Mouse (Mus musculus) small intestine, adult 2 months (tissue): ENCODE results near the gene AC109138.7.
A peak's percentile ranks its signal among the peaks of the same experiment; 100 is the strongest.

Experiments
- CTCF ChIP-seq: fragments of 200-500 bp; IDR thresholded peaks from 2 replicates; pipeline ENCODE4 v1.5.1; 2012; ENCODE audit warnings: low read depth, mild to moderate bottlenecking, control low read depth, inconsistent platforms, low read length, moderate library complexity, mixed read lengths; ENCODE audit not compliant: insufficient replicate concordance, insufficient read length; ENCODE audit errors: extremely low read depth
- POLR2A ChIP-seq: fragments of 200-500 bp; IDR thresholded peaks from 2 replicates; pipeline ENCODE4 v1.6.1; 2012; ENCODE audit warnings: low read depth, mild to moderate bottlenecking, control low read depth, inconsistent platforms, low read length, moderate library complexity

- no peak for TF ChIP-seq CTCF
- peak; percentile 88 for TF ChIP-seq POLR2A
These were observed 17.4 kb downstream of the AC109138.7 start, which contains the start of gene Pold4 for GRCm38 (mm10) chr19:4231253-4232185.
